Mouse (Mus musculus) megakaryocyte-erythroid progenitor cell, adult 5 weeks (primary cell): ENCODE measurements around the gene Ttc7. TPM values are rescaled to one million over a fixed set of nuclear protein-coding genes. Genes with fewer than 3 reads are reported as not detected.

Experiments
- polyA plus RNA-seq: library from polyadenylated mRNA; stranded (reverse); fragments of >175 nt; gene quantifications from 2 replicates; pipeline ENCODE4 v1.2.3, GENCODE M21; 2012

The Ttc7 gene
- polyA plus RNA-seq, result 112 and 119 TPM in 2 replicates

DNA sequence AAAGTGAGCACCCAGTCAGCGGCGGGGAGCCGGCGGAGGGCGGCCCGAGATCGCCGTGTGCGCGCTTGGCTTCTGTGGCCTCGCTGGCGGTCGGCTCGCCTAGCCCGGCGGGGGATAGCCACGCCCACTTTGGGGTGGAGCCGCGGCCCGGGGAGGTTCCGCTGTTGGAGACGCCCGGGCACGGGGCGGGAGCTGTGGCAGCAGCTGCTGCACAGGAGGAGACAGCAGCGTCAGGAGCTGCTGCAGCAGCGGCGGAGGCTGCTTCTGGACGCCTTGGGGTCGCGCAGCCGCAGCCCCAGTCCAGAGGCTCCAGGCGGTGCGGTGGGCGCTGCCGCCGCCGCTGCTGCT lies at the start of gene Ttc7:
TSS of gene Ttc7 (plus strand) at position 181 of the 348 bp plus-strand sequence.

DNA sequence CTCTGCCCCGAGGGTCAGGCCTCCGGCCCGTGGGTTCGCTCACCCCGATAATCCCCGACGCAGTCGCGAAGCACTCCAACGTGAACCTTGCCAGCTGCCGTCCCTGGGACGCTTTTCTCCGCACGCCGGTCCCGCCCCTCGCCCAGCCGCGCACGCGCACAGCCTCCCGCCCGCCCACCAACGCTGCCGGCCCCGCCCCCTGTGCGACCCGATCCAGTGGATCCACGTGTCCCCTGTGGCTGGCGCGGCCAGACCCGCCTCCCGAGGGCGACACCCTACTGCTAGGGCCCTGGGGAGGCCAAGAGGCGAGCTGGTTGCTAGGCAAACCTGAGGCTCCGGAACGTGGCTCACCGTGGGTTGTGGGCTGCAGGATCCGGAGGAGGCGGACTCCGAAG lies 16.9 kb upstream of the Ttc7 start, which contains the start of gene Mcfd2:
TSS of gene Mcfd2 (minus strand) at position 144 of the 395 bp plus-strand sequence.

DNA sequence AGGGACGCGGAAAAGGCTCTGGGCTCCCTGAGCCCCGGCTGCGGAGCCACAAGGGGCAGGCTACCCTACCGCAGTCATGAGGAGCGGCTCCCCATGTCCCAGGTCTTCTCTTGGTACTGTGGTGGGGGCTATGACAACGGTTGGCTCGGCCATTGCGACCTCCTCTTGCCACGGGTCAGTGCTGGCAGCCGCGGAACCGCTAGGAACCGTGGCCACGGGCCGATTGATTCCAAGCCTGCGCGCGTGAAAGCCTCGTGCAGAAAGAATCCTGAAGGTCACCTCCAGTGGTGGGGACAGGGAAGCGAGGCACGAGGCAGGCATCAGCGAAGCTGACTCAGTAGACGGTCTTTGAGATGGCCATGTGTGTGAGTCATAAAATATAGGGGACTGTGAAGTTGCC lies 144.8 kb downstream of the Ttc7 start, which contains the start of gene Stpg4:
TSS of gene Stpg4 (minus strand) at position 231 of the 400 bp plus-strand sequence.

Other genes starting within 250 kb of the Ttc7 start
- 4.9 and 7.0 TPM in 2 replicates for gene Socs5, start 175.2 kb upstream of the Ttc7 start, polyA plus RNA-seq
- 22.8 and 30.7 TPM in 2 replicates for gene Mcfd2, start 17.0 kb upstream of the Ttc7 start, polyA plus RNA-seq
- gene Stpg4, start 144.9 kb downstream of the Ttc7 start, polyA plus RNA-seq, result not detected in 2 replicates
- 56.9 and 64.6 TPM in 2 replicates for gene Calm2, start 164.0 kb downstream of the Ttc7 start, polyA plus RNA-seq